Mouse (Mus musculus): ENCODE data around the gene Nova1. TPM values are rescaled to one million over a fixed set of nuclear protein-coding genes. Genes with fewer than 3 reads are reported as not detected.

The Nova1 gene
- polyA plus RNA-seq, 1 experiment: 0.27 TPM

DNA sequence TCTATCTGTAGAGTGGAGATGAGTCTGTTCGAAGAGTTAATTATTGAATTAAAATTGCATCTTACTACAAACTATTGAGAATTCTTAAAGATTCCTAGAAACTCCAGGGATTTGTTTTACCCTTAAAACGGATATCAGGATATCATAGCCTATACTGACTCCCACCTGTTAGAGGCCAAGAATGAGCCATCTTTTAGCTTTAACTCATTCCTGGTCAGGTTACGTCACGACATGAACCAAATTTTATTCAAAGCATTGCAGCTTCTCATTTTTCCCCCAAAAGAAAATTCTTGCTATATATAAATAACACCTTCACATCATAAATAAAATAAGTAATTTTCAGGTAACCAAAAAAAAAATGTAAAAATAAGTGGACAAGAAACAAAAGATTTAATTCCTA, 3.9 kb downstream of the Nova1 start:
- Histone ChIP-seq H3K27me3 (ENCODE audit: control insufficient read depth, insufficient read depth, low read length) (peaks cover 8% of the 10 kb centered on the region), H3K4me3 (ENCODE audit: control insufficient read depth, insufficient read depth, low read length) (no peak overlapping the region), H3K27ac (ENCODE audit: control insufficient read depth, insufficient read depth, low read length) (no peak overlapping the region), H3K4me1 (replicated peaks; ENCODE audit: control insufficient read depth, insufficient read depth, low read length) (no peaks in the 10 kb centered on the region), H3K36me3 (ENCODE audit: control insufficient read depth, insufficient read depth, low read length) (no peaks in the 10 kb centered on the region)
- WGBS: 92% methylated on average over 4 of the region's 4 CpGs
- no peak for DNase-seq
- TF ChIP-seq POLR2A (IDR thresholded peaks at IDR 0.05; ENCODE audit: control insufficient read depth, extremely low read depth, insufficient read depth, low read length, poor library complexity) (no peak), CTCF (IDR thresholded peaks at IDR 0.05; ENCODE audit: borderline replicate concordance, control insufficient read depth, extremely low read depth, insufficient read depth, low read length, poor library complexity) (no peak)

DNA sequence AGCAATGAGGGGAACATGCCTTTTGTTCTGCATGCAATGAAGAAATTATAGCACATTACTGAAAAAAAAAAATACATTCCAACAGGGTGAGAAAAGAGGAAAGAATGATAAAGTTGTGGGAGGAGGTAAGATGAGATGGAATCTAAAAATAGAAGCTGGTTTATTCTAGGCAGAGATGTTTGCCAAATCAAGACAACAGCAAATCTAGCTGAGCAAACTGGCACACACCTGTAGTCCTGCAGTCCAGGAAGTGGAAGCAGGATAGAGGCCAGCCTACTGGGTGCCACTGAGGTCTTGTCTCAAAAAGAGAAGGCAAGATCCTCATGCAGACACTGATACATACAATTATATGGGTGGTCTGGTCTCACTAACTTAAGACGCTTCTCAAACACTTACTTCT, 17.4 kb downstream of the Nova1 start:
- no peaks in the 10 kb centered on the region for H3K4me1 ChIP-seq (replicated peaks; ENCODE audit: control insufficient read depth, insufficient read depth, low read length)
- WGBS: 91% methylated on average over 1 of the region's 1 CpGs
- H3K4me3 ChIP-seq (ENCODE audit: control insufficient read depth, insufficient read depth, low read length): no peak overlapping the region
- no peaks in the 10 kb centered on the region for H3K36me3 ChIP-seq (ENCODE audit: control insufficient read depth, insufficient read depth, low read length)
- H3K27me3 ChIP-seq (ENCODE audit: control insufficient read depth, insufficient read depth, low read length): no peaks in the 10 kb centered on the region
- TF ChIP-seq POLR2A (IDR thresholded peaks at IDR 0.05; ENCODE audit: control insufficient read depth, extremely low read depth, insufficient read depth, low read length, poor library complexity) (no peak), CTCF (IDR thresholded peaks at IDR 0.05; ENCODE audit: borderline replicate concordance, control insufficient read depth, extremely low read depth, insufficient read depth, low read length, poor library complexity) (no peak)
- no peak for DNase-seq
- no peak overlapping the region for H3K27ac ChIP-seq (ENCODE audit: control insufficient read depth, insufficient read depth, low read length)

DNA sequence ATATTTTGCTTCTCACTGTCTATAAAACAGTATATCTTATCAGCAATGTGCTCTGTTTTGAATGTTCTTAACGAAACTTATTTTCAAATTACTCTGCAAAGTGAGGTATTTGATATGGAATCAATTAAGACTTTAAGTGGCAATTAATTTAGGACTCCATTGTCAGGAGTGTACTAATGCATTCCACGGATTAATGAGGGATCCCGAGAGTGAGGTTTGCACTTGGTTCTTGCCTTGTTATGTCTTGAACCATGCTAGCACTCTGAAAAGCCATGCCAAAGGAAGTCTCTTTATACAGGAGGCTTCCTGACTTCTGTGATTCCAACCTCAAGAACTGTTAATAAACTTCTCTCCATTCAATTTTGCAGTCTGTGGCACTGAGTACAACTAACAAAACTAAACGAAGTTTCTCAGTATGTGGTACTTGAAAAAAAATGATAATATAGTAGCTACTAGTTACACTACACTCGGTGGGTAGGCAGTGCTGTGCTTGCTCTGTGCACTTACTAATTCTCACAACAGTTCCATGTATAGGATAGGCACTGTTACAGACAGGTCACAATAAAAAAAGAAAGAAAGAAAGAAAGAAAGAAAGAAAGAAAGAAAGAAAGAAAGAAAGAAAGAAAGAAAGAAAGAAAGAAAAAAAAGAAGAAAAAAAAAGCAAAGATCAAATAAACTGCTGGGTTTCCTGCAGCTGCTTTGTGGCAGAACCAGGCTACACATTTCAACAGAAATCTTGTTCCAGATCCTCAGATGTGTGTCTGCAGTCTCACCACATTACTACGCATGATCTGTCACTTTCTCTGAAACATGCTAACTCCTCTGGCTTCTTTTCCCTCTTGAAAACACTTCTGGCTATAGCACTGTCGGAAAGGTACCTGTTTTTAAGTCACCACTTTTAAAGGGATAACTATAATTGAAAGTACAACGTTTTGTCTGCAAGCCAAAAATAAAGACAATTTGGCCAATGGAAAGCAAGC, 36.1 kb downstream of the Nova1 start:
- H3K27me3 ChIP-seq (ENCODE audit: control insufficient read depth, insufficient read depth, low read length): no peaks in the 10 kb centered on the region
- 58% methylated on average over 8 of the region's 8 CpGs for WGBS
- H3K4me3 ChIP-seq (ENCODE audit: control insufficient read depth, insufficient read depth, low read length): no peak overlapping the region
- no peak for DNase-seq
- H3K27ac ChIP-seq (ENCODE audit: control insufficient read depth, insufficient read depth, low read length): no peak overlapping the region
- no peak for TF ChIP-seq CTCF (IDR thresholded peaks at IDR 0.05; ENCODE audit: borderline replicate concordance, control insufficient read depth, extremely low read depth, insufficient read depth, low read length, poor library complexity)
- TF ChIP-seq POLR2A (IDR thresholded peaks at IDR 0.05; ENCODE audit: control insufficient read depth, extremely low read depth, insufficient read depth, low read length, poor library complexity): no peak
- H3K4me1 ChIP-seq (replicated peaks; ENCODE audit: control insufficient read depth, insufficient read depth, low read length): no peaks in the 10 kb centered on the region
- no peaks in the 10 kb centered on the region for H3K36me3 ChIP-seq (ENCODE audit: control insufficient read depth, insufficient read depth, low read length)

DNA sequence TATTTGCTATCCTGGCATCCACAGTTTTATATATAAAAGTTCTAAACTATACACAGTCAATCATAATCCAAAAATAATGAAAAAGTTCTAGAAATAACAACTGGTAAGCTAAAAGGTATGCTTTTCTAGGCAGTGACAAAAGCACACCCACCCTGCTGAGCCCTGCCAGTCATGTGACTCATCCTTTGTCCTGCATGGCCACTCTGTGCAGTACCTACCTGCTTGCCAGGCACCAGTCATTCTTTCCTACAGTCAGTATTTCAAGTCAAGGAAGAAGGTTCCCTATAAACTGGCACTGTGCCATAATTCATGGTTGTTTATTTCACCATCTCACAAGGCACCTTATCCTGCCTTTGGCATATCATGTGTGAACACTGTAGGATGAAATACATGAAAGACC, 37.2 kb downstream of the Nova1 start:
- Histone ChIP-seq H3K4me1 (replicated peaks; ENCODE audit: control insufficient read depth, insufficient read depth, low read length) (no peaks in the 10 kb centered on the region), H3K27ac (ENCODE audit: control insufficient read depth, insufficient read depth, low read length) (no peak overlapping the region), H3K36me3 (ENCODE audit: control insufficient read depth, insufficient read depth, low read length) (no peaks in the 10 kb centered on the region), H3K27me3 (ENCODE audit: control insufficient read depth, insufficient read depth, low read length) (no peaks in the 10 kb centered on the region), H3K4me3 (ENCODE audit: control insufficient read depth, insufficient read depth, low read length) (no peak overlapping the region)
- TF ChIP-seq CTCF (IDR thresholded peaks at IDR 0.05; ENCODE audit: borderline replicate concordance, control insufficient read depth, extremely low read depth, insufficient read depth, low read length, poor library complexity) (no peak), POLR2A (IDR thresholded peaks at IDR 0.05; ENCODE audit: control insufficient read depth, extremely low read depth, insufficient read depth, low read length, poor library complexity) (no peak)
- no peak for DNase-seq

DNA sequence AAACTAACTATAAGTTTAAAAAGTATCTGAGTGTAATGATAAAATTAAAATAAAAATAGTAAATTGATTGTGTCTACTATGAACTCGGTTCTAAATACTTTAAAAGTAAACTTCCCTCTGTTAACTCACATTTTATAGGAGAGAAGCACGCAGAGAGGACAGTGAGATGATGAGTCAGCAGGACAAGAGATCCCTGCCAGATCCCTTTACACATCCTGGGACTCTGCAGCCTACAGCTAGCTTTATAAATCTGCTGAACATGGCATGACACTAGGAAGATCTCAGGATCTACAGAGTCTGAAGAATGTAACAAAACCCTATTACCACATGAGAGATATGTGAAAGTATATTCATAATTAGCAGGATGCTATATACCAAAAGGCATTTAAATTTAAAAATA, 37.7 kb downstream of the Nova1 start:
- Histone ChIP-seq H3K4me3 (ENCODE audit: control insufficient read depth, insufficient read depth, low read length) (no peak overlapping the region), H3K27ac (ENCODE audit: control insufficient read depth, insufficient read depth, low read length) (no peak overlapping the region), H3K27me3 (ENCODE audit: control insufficient read depth, insufficient read depth, low read length) (no peaks in the 10 kb centered on the region), H3K36me3 (ENCODE audit: control insufficient read depth, insufficient read depth, low read length) (no peaks in the 10 kb centered on the region), H3K4me1 (replicated peaks; ENCODE audit: control insufficient read depth, insufficient read depth, low read length) (no peaks in the 10 kb centered on the region)
- 79% methylated on average over 2 of the region's 2 CpGs for WGBS
- TF ChIP-seq CTCF (IDR thresholded peaks at IDR 0.05; ENCODE audit: borderline replicate concordance, control insufficient read depth, extremely low read depth, insufficient read depth, low read length, poor library complexity) (no peak), POLR2A (IDR thresholded peaks at IDR 0.05; ENCODE audit: control insufficient read depth, extremely low read depth, insufficient read depth, low read length, poor library complexity) (no peak)
- DNase-seq: no peak

DNA sequence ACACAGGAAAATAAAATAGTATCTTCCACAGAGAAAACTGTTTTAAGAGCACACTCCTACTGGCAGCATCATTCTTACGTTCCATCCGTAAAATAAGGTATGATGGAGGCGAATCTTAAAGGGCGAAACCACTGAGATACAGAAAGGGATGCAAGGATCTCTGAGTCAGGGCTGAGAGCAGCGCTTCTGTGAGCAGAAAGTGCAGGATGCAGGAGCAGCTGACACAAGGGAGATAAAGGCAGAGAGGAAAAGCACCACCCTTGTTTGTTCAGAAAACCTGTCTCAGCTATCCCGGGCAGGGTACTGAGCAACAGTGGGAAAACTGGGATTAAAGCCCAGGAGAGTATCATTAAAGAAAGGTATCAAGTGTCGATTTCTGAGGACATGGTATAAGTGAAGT, 59.3 kb downstream of the Nova1 start:
- TF ChIP-seq CTCF (IDR thresholded peaks at IDR 0.05; ENCODE audit: borderline replicate concordance, control insufficient read depth, extremely low read depth, insufficient read depth, low read length, poor library complexity) (no peak), POLR2A (IDR thresholded peaks at IDR 0.05; ENCODE audit: control insufficient read depth, extremely low read depth, insufficient read depth, low read length, poor library complexity) (no peak)
- no peaks in the 10 kb centered on the region for H3K4me1 ChIP-seq (replicated peaks; ENCODE audit: control insufficient read depth, insufficient read depth, low read length)
- H3K4me3 ChIP-seq (ENCODE audit: control insufficient read depth, insufficient read depth, low read length): no peak overlapping the region
- no peak overlapping the region for H3K27ac ChIP-seq (ENCODE audit: control insufficient read depth, insufficient read depth, low read length)
- no peaks in the 10 kb centered on the region for H3K27me3 ChIP-seq (ENCODE audit: control insufficient read depth, insufficient read depth, low read length)
- no peak for DNase-seq
- WGBS: 77% methylated on average over 7 of the region's 7 CpGs
- H3K36me3 ChIP-seq (ENCODE audit: control insufficient read depth, insufficient read depth, low read length): no peaks in the 10 kb centered on the region

Data from thymus, adult 2 months (tissue).